Mouse (Mus musculus): Measurements from ENCODE around the gene Ccdc184.

DNA sequence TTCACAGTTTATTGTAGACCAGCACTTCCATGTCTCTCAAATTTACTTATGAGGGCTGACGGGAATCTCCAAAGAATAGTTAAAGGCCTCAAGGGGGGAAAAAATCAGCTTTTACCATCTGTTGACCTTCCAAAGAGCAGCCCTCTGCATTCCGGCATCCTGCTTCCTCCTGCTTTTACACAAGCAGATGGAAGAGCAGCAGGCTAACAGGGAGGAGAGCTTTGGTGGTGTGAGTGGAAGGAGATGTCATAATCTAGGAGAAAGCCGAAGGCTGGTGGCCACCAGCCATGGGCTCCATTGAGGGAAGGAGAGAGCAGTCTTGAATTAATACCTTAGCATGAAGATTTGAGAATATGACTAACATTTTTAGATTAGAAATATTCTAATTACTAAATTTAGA is 18.6 kb upstream of the Ccdc184 start:
- TF ChIP-seq CTCF (IDR thresholded peaks at IDR 0.05; ENCODE audit: low read depth) (no peak), EP300 (IDR thresholded peaks at IDR 0.05; ENCODE audit: low read depth) (no peak)
